Mouse (Mus musculus) gonadal fat pad, adult 2 months (tissue): ENCODE data around the gene Nup62. TPM values are rescaled to one million over a fixed set of nuclear protein-coding genes. Genes with fewer than 3 reads are reported as not detected.
A peak's percentile ranks its signal among the peaks of the same experiment; 100 is the strongest.

Experiments used
- DNase-seq: peaks from one replicate; pipeline ENCODE4 v3.0.0-alpha.2; 2012; ENCODE audit warnings: low read depth
- polyA plus RNA-seq: library from polyadenylated mRNA; depleted of rRNA; stranded (reverse); fragments of >200 nt; gene quantifications from 2 replicates; pipeline ENCODE4 v1.2.3, GENCODE M21; 2012; rRNA removed

The Nup62 gene
- polyA plus RNA-seq = 36.7 and 40.5 TPM in 2 replicates

GRCm38 (mm10) chr7:44815721-44816469 is at the start of gene Nup62, which contains the start of gene Il4i1:
Nup62 (plus strand) TSS chr7:44816088.
Il4i1 (plus strand) TSS chr7:44816387.
- peak; percentile 84 for DNase-seq

GRCm38 (mm10) chr7:44768129-44768528 is 47.8 kb upstream of the Nup62 start:
- DNase-seq = no peak

GRCm38 (mm10) chr7:44770046-44770578 is 45.8 kb upstream of the Nup62 start:
- no peak for DNase-seq

GRCm38 (mm10) chr7:44772591-44773204 is 43.2 kb upstream of the Nup62 start:
- DNase-seq = no peak

GRCm38 (mm10) chr7:44776849-44777498 is 38.9 kb upstream of the Nup62 start:
- DNase-seq = peak; percentile 2

- no peak for DNase-seq
These were observed 35.8 kb upstream of the Nup62 start for GRCm38 (mm10) chr7:44780101-44780500.

DNA sequence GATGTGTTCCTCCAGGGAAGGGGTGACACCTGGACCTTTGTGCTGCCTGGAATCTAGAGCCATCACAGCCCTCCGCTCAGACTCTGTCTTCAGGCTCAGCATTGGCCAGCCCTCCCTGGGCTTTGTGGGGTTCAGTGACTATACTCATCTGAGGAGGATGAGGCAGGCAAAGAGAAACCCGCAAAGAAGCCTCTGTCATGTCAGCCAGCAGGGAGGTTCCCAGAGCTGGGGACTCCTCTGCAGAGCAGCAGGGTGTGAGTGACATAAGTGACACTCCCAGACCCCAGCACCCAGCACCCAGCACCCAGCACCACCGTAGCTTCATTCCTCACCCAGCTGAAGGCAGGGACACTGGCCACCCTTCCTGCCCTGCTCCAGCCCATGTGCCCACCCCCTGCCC is 26.4 kb upstream of the Nup62 start:
- no peak for DNase-seq

- DNase-seq = no peak
These were observed 25.8 kb upstream of the Nup62 start for GRCm38 (mm10) chr7:44790066-44790465.

DNA sequence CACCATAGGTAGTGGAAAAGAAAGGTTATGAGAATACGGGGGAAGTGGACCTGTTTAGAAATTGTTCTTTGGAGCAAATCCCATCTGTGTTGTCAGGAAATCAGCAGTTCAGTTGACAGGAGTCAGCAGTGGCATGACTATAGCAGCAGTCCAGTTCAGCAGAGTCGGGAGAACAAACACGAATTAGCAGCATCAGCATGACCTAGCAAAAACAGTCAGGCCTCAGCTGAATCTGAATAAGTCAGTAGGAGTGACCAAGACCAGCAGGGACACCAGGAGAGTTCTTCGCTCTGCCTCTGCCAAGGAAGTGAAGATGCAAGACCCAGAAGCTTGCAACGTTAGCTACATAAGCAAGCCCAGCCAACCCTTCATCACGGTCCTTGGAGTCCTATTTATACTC is 23.1 kb upstream of the Nup62 start:
- no peak for DNase-seq

DNA sequence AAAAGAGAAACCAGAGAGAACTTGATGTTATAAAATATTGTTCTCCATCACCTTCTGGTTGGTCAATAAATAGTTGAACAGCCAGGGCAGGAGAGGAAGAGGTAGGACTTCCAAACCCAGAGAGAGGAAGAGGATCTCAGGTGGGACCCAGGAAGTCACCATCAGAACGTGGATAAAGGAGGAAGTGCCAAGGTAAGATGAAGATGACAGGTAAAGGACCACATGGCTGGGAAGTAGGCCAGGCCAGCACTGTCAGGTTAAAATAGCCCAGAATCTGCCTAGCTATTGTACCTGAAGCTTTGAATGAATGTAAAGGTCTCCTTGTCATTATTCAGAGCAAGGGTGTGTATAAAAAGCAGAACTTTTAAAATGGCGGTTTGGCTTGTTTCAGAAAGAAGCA is 7.0 kb upstream of the Nup62 start:
- DNase-seq = no peak

DNA sequence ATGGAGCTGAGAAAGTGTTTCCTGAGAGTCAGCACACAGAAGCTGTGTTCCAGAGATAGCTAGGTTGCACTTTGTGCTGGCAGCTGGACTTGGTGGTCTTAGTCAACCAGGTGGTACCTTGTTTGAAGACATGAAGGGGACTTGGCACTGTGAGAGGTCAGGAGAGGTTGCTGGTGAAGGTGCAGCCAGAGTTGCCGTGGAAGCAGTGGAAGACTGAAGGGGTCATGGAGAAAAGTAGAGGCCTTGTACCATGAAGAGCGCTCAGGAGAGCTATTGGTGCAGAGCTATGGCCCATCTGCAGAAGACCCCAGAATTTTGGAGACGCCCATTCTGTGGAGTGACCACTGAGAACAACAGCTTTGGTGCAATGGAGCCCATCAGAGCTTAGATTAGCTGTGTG is 6.4 kb upstream of the Nup62 start:
- DNase-seq = no peak

DNA sequence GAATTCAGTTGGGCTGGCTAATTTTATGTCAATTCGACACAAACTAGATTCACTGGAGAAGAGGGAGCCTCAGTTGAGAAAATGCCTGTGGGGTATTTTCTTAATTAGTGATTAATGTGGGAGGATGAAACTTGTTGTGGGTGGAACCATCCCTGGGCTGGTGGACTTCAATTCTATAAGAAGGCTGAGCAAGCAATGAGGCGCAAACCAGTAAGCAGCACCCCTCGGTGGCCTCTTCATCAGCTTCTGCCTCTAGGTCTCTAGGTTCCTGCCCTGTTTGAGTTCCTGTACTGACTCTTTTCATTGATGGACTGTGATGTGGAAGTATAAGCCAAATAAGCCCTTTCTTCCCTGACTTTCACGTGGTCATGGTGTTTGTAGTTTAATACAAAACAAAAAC is 5.5 kb upstream of the Nup62 start:
- no peak for DNase-seq

- DNase-seq = no peak
These were observed 4.9 kb upstream of the Nup62 start for GRCm38 (mm10) chr7:44810819-44811557.

GRCm38 (mm10) chr7:44812651-44813325 is 3.1 kb upstream of the Nup62 start:
- no peak for DNase-seq

DNA sequence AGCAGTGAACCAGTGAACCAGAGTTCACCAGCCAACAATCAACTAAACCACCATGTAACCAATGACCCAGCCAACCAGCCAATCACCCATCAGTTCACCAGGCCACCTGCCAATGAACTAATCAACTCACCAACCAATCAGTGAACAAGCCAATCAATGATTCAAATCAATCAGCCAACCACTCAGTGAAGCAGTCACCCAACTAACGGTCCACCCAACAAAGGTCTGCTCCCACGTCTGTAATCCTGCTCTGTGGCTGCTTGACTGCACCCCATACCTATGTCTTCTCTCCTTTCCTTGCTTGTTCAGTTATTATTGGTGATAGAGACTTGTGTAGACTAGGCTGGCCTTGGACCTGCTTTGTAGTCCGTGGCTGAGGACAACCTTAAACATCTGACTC is 1.9 kb upstream of the Nup62 start:
- DNase-seq = no peak

GRCm38 (mm10) chr7:44814423-44814822 is 1.5 kb upstream of the Nup62 start:
- no peak for DNase-seq

- DNase-seq = no peak
These were observed 835 bp upstream of the Nup62 start for GRCm38 (mm10) chr7:44814952-44815553.

DNA sequence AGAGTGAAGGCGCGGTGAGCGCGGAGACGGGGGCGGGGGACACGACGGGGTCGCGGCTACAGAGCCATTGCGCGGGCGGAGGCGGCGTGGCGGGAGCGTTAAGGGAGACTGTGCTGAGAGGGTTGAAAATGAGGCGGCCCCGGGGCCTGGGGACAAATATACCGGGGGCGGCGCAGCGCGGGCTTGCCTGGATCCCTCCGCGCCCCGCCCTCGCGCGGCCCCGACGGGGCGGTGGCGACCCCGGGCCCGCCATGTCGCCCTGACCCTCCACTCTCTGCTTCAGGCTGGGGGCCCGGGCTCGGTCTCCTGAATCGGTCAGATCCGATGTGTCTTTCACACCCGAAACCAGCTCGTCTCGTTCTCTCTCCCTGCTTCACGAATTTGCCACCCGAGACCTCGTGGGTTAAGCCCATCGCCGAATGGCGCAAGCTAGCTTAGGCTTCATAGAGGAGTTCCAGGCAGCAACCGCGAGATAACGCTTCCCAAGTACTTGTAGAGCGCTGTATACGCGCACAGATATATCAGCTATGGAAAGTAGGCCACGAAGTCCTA is 658 bp downstream of the Nup62 start, which contains the start of gene Atf5:
Gene Atf5 (minus strand): TSS at position 189 of the 552 bp plus-strand sequence.
- DNase-seq = no peak

- no peak for DNase-seq
These were observed 1.6 kb downstream of the Nup62 start for GRCm38 (mm10) chr7:44817441-44817840.

GRCm38 (mm10) chr7:44818164-44818563 is 2.3 kb downstream of the Nup62 start:
- no peak for DNase-seq
